Mouse (Mus musculus): ENCODE results near the gene Olfr53. TPM values are rescaled to one million over a fixed set of nuclear protein-coding genes. Genes with fewer than 3 reads are reported as not detected.

Gene Olfr53
- polyA plus RNA-seq, 1 experiment from 2014 or later, result not detected

- Histone ChIP-seq H3K27me3 (ENCODE audit: control insufficient read depth, insufficient read depth, low read length) (no peaks in the 10 kb centered on the region), H3K9me3 (ENCODE audit: control insufficient read depth, low read length) (no peaks in the 10 kb centered on the region), H3K36me3 (ENCODE audit: control insufficient read depth, insufficient read depth, low read length) (no peaks in the 10 kb centered on the region)
These were observed 35.4 kb downstream of the Olfr53 start, which contains the start of gene Olfr45 for GRCm38 (mm10) chr7:140681651-140682050. Olfr45 (plus strand) TSS chr7:140681951.

DNA sequence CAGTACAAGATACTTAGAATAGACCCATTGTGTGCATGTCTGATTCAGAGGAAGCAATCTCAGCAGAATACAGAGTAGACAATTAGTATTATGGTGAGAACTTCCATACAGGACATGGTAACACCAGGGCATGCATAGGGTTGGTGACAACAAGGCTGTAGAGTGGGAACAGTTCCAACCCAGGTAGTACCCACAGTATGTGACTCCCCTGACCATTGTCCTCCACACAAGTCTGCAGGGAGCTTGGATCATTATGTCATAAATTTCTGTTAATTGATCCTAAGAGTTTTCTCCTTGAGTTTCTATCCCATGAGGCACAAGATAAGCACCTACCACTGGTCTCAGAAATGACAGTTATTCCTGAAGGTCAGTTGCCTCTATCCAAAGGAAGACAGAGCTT, 50.7 kb downstream of the Olfr53 start, which contains the start of gene Olfr541:
Olfr541 (plus strand) TSS at position 301 of the 400 bp plus-strand sequence.
- no peak within 1 kb of the TSS for H3K4me2 ChIP-seq (ENCODE audit: low read length)
- no peak within 1 kb of the TSS for H3K9ac ChIP-seq (ENCODE audit: low read length)
- no peaks in the 10 kb centered on the region for H3K9me3 ChIP-seq (ENCODE audit: control insufficient read depth, low read length)
- no peak within 1 kb of the TSS for H3K27ac ChIP-seq (replicated peaks in 1 of 2; ENCODE audit: control insufficient read depth in 1 of 2, insufficient read depth in 1 of 2, low read depth in 2 of 2, low read length in 2 of 2)
- no peaks in the 10 kb centered on the region for H3K36me3 ChIP-seq (ENCODE audit: control insufficient read depth, insufficient read depth, low read length)
- no peak for ATAC-seq (ENCODE audit: insufficient number of reproducible peaks, insufficient read depth, low FRiP score, low read depth)
- H3K4me3 ChIP-seq (ENCODE audit: control insufficient read depth in 1 of 2, insufficient read depth in 1 of 2, low read depth in 1 of 2, low read length in 2 of 2), result no peak within 1 kb of the TSS
- no peaks in the 10 kb centered on the region for H3K4me1 ChIP-seq (ENCODE audit: control insufficient read depth in 2 of 2, insufficient read depth in 2 of 2, low read length in 2 of 2)
- H3K27me3 ChIP-seq (ENCODE audit: control insufficient read depth, insufficient read depth, low read length), result no peaks in the 10 kb centered on the region

More at GRCm38 (mm10) chr7:140681651-140682050, 35.4 kb downstream of the Olfr53 start, which contains the start of gene Olfr45:
- Histone ChIP-seq H3K4me1 (ENCODE audit: control insufficient read depth in 2 of 2, insufficient read depth in 2 of 2, low read length in 2 of 2) (no peaks in the 10 kb centered on the region), H3K4me3 (ENCODE audit: control insufficient read depth in 1 of 2, insufficient read depth in 1 of 2, low read depth in 1 of 2, low read length in 2 of 2) (no peak within 1 kb of the TSS), H3K27ac (replicated peaks in 1 of 2; ENCODE audit: control insufficient read depth in 1 of 2, insufficient read depth in 1 of 2, low read depth in 2 of 2, low read length in 2 of 2) (no peak within 1 kb of the TSS), H3K9ac (ENCODE audit: low read length) (no peak within 1 kb of the TSS), H3K4me2 (ENCODE audit: low read length) (no peak within 1 kb of the TSS)
- ATAC-seq (ENCODE audit: insufficient number of reproducible peaks, insufficient read depth, low FRiP score, low read depth), result no peak
- 83% methylated on average over 1 of the region's 1 CpGs for WGBS

Other genes with a start within 250 kb of the Olfr53 start
- gene Olfr531, start 243.5 kb upstream of the Olfr53 start, polyA plus RNA-seq (2014; fragmentation: Nextera tagmentation; extraction: Ambion mirVana), result not detected in 2 replicates
- gene Olfr532, start 224.8 kb upstream of the Olfr53 start, polyA plus RNA-seq (2014; fragmentation: Nextera tagmentation; extraction: Ambion mirVana), result not detected in 2 replicates
- not detected in 2 replicates for gene Olfr533, start 183.1 kb upstream of the Olfr53 start, polyA plus RNA-seq (2014; fragmentation: Nextera tagmentation; extraction: Ambion mirVana)
- gene Olfr535, start 162.2 kb upstream of the Olfr53 start, polyA plus RNA-seq (2014; fragmentation: Nextera tagmentation; extraction: Ambion mirVana), result not detected in 2 replicates
- gene Olfr536, start 139.1 kb upstream of the Olfr53 start, polyA plus RNA-seq (2014; fragmentation: Nextera tagmentation; extraction: Ambion mirVana), result not detected in 2 replicates
- not detected in 2 replicates for gene Olfr538, start 78.6 kb upstream of the Olfr53 start, polyA plus RNA-seq (2014; fragmentation: Nextera tagmentation; extraction: Ambion mirVana)
- gene Olfr46, start 45.2 kb upstream of the Olfr53 start, polyA plus RNA-seq (2014; fragmentation: Nextera tagmentation; extraction: Ambion mirVana), result not detected in 2 replicates
- gene Olfr61, start 17.5 kb upstream of the Olfr53 start, polyA plus RNA-seq (2014; fragmentation: Nextera tagmentation; extraction: Ambion mirVana), result not detected in 2 replicates
- gene Olfr539, start 13.5 kb downstream of the Olfr53 start, polyA plus RNA-seq (2014; fragmentation: Nextera tagmentation; extraction: Ambion mirVana), result not detected in 2 replicates
- gene Olfr45, start 35.5 kb downstream of the Olfr53 start, polyA plus RNA-seq (2014; fragmentation: Nextera tagmentation; extraction: Ambion mirVana), result not detected in 2 replicates
- gene Olfr541, start 50.8 kb downstream of the Olfr53 start, polyA plus RNA-seq (2014; fragmentation: Nextera tagmentation; extraction: Ambion mirVana), result not detected in 2 replicates
- gene Cyp2e1, start 117.3 kb downstream of the Olfr53 start, polyA plus RNA-seq (2014; fragmentation: Nextera tagmentation; extraction: Ambion mirVana), result not detected in 2 replicates
- 0.31 TPM in 1 of 2 replicates, not detected in the other for gene Syce1, start 141.4 kb downstream of the Olfr53 start, polyA plus RNA-seq (2014; fragmentation: Nextera tagmentation; extraction: Ambion mirVana)
- gene Zfp941, start 175.7 kb downstream of the Olfr53 start, polyA plus RNA-seq (2014; fragmentation: Nextera tagmentation; extraction: Ambion mirVana), result 0.75 and 0.86 TPM in 2 replicates
- gene Urah, start 188.6 kb downstream of the Olfr53 start, polyA plus RNA-seq (2014; fragmentation: Nextera tagmentation; extraction: Ambion mirVana), result not detected in 2 replicates
- gene Scgb1c1, start 199.1 kb downstream of the Olfr53 start, polyA plus RNA-seq (2014; fragmentation: Nextera tagmentation; extraction: Ambion mirVana), result not detected in 2 replicates
- gene Odf3, start 201.4 kb downstream of the Olfr53 start, polyA plus RNA-seq (2014; fragmentation: Nextera tagmentation; extraction: Ambion mirVana), result 0.12 TPM in 1 of 2 replicates, not detected in the other
- not detected in 2 replicates for gene Gm45785, start 209.9 kb downstream of the Olfr53 start, polyA plus RNA-seq (2014; fragmentation: Nextera tagmentation; extraction: Ambion mirVana)
- gene Ric8a, start 210.5 kb downstream of the Olfr53 start, polyA plus RNA-seq (2014; fragmentation: Nextera tagmentation; extraction: Ambion mirVana), result 40.5 and 42.8 TPM in 2 replicates
- gene Bet1l, start 211.1 kb downstream of the Olfr53 start, polyA plus RNA-seq (2014; fragmentation: Nextera tagmentation; extraction: Ambion mirVana), result 35.0 and 39.5 TPM in 2 replicates
- 55.4 and 120 TPM in 2 replicates for gene Psmd13, start 235.5 kb downstream of the Olfr53 start, polyA plus RNA-seq (2014; fragmentation: Nextera tagmentation; extraction: Ambion mirVana)
- gene Sirt3, start 235.9 kb downstream of the Olfr53 start, polyA plus RNA-seq (2014; fragmentation: Nextera tagmentation; extraction: Ambion mirVana), result 48.4 and 57.2 TPM in 2 replicates

Data from heart, embryonic 14.5 days (tissue).